Mouse (Mus musculus) erythroblast, embryonic 14.5 days (primary cell): Measurements from ENCODE around the gene Plb1. TPM values are rescaled to one million over a fixed set of nuclear protein-coding genes. Genes with fewer than 3 reads are reported as not detected.

Source experiments
- H3K27me3 ChIP-seq: 2 replicates; pipeline ENCODE4 v1.6.1; 2012; ENCODE audit warnings: inconsistent platforms; ENCODE audit not compliant: control insufficient read depth
- H3K36me3 ChIP-seq: 2 replicates; pipeline ENCODE4 v1.6.1; 2012; ENCODE audit warnings: mild to moderate bottlenecking, inconsistent platforms; ENCODE audit not compliant: control insufficient read depth
- H3K4me1 ChIP-seq: 2 replicates; pipeline ENCODE4 v1.6.1; 2012; ENCODE audit warnings: inconsistent platforms; ENCODE audit not compliant: control insufficient read depth
- H3K4me3 ChIP-seq: replicated peaks from 2 replicates; pipeline ENCODE3; 2012; ENCODE audit warnings: moderate library complexity, mild to moderate bottlenecking, inconsistent platforms
- H3K9me3 ChIP-seq: 2 replicates; pipeline ENCODE4 v1.6.1; 2012; ENCODE audit warnings: low read length, inconsistent platforms, mixed read lengths; ENCODE audit not compliant: control insufficient read depth
- GATA1 ChIP-seq: IDR thresholded peaks from 2 replicates; pipeline ENCODE4 v1.6.1; 2012; ENCODE audit warnings: low read length, inconsistent platforms, mixed read lengths
- TAL1 ChIP-seq: IDR thresholded peaks from 3 replicates; pipeline ENCODE4 v1.6.1; 2012; ENCODE audit warnings: low read length, inconsistent platforms, mixed read lengths
- polyA plus RNA-seq: library from polyadenylated mRNA; stranded (reverse); fragments of >175 nt; gene quantifications from 2 replicates; pipeline ENCODE4 v1.2.3, GENCODE M21; 2012

Gene Plb1
- polyA plus RNA-seq, 1 experiment = 0.03 TPM

DNA sequence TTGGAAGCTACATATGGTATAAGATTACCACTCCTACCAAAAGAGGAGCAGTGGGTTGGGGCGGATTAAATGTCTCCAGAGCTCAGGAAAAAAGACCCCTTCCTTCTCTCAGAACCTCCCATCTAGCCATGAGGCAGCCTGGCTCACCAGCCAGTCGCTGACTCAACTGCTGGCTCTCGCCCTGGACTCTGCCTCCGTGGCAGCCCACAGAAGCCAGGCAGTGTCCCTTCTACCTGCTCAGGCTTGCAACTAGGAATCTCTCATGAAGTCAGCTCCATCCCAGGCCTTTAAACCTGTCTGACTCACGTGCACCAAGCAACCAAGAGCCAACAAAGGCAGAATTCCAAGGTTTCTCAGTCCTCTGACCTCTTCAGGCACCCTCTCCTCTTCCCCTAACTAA is 103.6 kb downstream of the Plb1 start:
- H3K27me3 ChIP-seq = no peaks in the 10 kb centered on the region
- H3K9me3 ChIP-seq = no peaks in the 10 kb centered on the region
- H3K4me1 ChIP-seq = no peaks in the 10 kb centered on the region
- no peaks in the 10 kb centered on the region for H3K36me3 ChIP-seq
- no peak overlapping the region for H3K4me3 ChIP-seq
- TF ChIP-seq GATA1 = no peak
- no peak for TF ChIP-seq TAL1

- no peak overlapping the region for H3K4me3 ChIP-seq
- no peaks in the 10 kb centered on the region for H3K36me3 ChIP-seq
- TF ChIP-seq TAL1 = no peak
- TF ChIP-seq GATA1 = no peak
- H3K9me3 ChIP-seq = no peaks in the 10 kb centered on the region
- no peaks in the 10 kb centered on the region for H3K27me3 ChIP-seq
- H3K4me1 ChIP-seq = no peaks in the 10 kb centered on the region
Measured at GRCm38 (mm10) chr5:32337336-32337735, 104.8 kb downstream of the Plb1 start.

GRCm38 (mm10) chr5:32338339-32338738 is 105.8 kb downstream of the Plb1 start:
- Histone ChIP-seq H3K27me3 (no peaks in the 10 kb centered on the region), H3K4me3 (no peak overlapping the region), H3K4me1 (no peaks in the 10 kb centered on the region), H3K36me3 (no peaks in the 10 kb centered on the region), H3K9me3 (no peaks in the 10 kb centered on the region)
- TF ChIP-seq TAL1 = no peak
- no peak for TF ChIP-seq GATA1

GRCm38 (mm10) chr5:32338766-32339165 is 106.3 kb downstream of the Plb1 start:
- no peaks in the 10 kb centered on the region for H3K9me3 ChIP-seq
- H3K36me3 ChIP-seq = no peaks in the 10 kb centered on the region
- no peaks in the 10 kb centered on the region for H3K4me1 ChIP-seq
- no peaks in the 10 kb centered on the region for H3K27me3 ChIP-seq
- H3K4me3 ChIP-seq = no peak overlapping the region
- TF ChIP-seq GATA1 = no peak
- TF ChIP-seq TAL1 = no peak

DNA sequence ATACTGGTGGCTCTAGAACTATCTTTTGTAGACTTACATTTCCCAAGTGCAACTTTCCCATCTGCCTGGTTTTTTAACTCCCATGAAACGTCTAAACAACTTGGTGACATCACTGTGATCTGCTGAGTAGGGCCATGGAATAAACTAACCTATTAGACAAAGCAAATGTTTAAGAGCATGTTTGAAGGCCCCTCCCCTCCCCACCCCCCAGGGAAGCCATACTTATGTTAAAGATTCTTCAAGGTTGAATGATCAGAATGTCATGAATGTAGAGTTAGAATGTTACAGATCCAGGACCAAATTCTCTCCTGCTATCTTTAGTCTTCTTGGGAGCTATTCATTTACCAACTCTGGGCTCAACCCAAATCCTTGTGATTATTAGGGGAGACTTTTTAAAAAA is 107.7 kb downstream of the Plb1 start:
- Histone ChIP-seq H3K4me3 (no peak overlapping the region), H3K36me3 (no peaks in the 10 kb centered on the region), H3K9me3 (no peaks in the 10 kb centered on the region), H3K27me3 (no peaks in the 10 kb centered on the region), H3K4me1 (no peaks in the 10 kb centered on the region)
- TF ChIP-seq GATA1 = no peak
- no peak for TF ChIP-seq TAL1

DNA sequence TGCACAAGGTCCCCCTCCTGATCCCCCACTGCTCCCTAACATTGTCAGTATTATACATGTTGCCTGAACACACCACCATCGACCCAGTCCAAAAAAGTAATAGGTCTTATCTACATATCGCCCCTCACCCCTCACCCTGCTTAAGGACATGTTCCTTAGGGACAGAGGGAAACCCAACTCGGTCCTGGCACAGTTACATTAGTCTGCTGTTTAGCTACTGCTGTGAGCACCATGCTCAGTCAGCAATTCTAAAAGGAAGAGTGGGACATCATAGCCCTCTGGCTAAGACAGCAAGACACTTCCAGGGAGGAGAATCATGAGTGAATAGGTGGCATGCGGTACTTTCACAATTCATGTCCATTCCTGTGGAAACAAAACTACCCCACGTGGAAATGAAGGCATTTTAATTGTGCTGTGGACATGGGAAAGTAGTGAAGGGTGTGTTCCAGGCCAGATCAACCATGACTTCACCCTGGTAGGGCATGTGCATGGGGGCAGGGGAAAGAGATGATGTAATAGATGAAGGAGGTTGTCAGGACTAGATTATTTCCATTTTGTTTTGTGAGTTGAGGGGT is 110.3 kb downstream of the Plb1 start:
- Histone ChIP-seq H3K4me3 (no peak overlapping the region), H3K9me3 (no peaks in the 10 kb centered on the region), H3K27me3 (no peaks in the 10 kb centered on the region), H3K4me1 (no peaks in the 10 kb centered on the region), H3K36me3 (no peaks in the 10 kb centered on the region)
- TF ChIP-seq GATA1 (no peak), TAL1 (no peak)

DNA sequence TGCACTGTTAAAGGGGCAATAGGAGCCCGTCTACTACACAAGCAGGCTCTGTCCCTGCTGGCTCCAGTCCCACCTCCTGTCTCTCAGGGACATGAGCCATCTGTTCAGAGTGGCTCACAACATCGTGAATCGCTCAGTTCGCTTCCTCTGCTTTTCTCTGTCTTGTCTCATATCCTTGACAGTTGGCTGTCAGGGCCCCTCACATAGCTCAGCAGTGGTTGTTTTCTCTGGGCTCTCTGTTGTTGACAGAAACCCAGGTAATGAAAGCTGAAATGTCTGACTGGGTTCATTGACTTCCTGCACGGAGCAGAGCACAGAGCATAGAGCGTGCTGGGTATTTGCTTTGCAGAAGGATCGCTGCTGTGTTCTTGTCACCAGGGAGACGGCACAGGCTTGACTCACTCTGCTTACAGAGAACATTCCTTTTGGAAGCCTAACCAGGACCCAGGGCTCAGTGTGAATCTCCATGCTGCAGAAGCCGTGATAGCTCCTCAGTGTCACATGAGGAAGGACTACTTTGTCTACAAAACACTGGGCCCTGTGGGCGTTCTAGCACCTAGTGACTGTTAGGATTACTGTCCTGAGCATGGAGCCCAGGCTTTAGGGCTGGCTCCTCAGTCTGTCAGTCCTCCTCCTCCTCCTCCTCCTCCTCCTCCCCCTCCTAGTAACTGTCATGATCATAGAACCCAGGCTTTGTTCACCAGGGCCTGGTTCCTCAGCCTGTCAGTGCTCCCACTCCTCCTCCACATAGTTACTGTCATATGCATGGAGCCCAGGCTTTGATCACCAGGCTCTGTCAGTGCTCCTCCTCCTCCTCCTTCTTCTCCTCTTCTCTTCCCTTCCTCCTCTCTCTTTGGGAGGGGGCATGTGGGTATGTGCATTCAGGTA is 113.8 kb downstream of the Plb1 start:
- Histone ChIP-seq H3K36me3 (no peaks in the 10 kb centered on the region), H3K4me3 (no peak overlapping the region), H3K27me3 (no peaks in the 10 kb centered on the region), H3K4me1 (no peaks in the 10 kb centered on the region), H3K9me3 (no peaks in the 10 kb centered on the region)
- no peak for TF ChIP-seq TAL1
- no peak for TF ChIP-seq GATA1

- Histone ChIP-seq H3K9me3 (no peaks in the 10 kb centered on the region), H3K4me1 (no peaks in the 10 kb centered on the region), H3K27me3 (no peaks in the 10 kb centered on the region), H3K36me3 (no peaks in the 10 kb centered on the region), H3K4me3 (no peak overlapping the region)
- TF ChIP-seq TAL1 (no peak), GATA1 (no peak)
Measured at GRCm38 (mm10) chr5:32349718-32350117, 117.2 kb downstream of the Plb1 start.

DNA sequence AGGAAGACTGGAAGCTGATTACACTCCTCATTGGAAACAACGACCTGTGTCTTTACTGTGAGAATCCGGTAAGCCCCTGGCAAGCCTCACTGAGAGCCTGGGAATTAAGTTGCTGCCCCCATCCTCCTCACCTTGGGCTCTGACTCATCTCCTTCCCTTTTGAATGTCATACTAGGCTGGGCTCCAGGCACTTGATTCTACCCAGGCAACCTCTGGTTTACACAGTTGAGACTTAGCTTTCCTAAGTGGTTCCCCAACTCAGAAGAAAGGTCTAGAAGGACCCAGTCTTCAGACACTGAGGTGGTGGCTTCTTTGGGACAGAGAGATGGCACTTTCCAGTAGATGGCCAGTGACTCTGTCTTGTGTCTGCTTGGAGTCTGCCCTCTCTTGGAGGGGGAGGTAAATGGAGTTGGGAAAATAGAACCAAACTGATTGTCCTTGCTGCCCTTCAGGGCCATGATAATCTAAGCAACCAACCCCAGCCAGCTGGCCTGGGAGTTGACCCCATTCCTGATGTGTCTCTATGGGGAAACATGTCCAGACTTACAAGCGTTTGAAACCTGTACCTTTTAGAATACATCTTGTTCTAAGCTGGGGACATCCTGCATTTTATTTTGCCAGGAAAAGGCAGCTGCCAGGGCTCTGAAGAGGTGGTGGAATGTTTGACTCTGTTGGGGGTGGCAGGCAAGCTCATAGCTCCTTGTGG is 118.2 kb downstream of the Plb1 start:
- no peak overlapping the region for H3K4me3 ChIP-seq
- TF ChIP-seq TAL1 (no peak), GATA1 (no peak)
- no peaks in the 10 kb centered on the region for H3K4me1 ChIP-seq
- no peaks in the 10 kb centered on the region for H3K36me3 ChIP-seq
- no peaks in the 10 kb centered on the region for H3K9me3 ChIP-seq
- H3K27me3 ChIP-seq = no peaks in the 10 kb centered on the region
